Mouse (Mus musculus) embryonic stem cell, embryonic (primary cell): ENCODE data around the gene Ifi214.
"Not testable (repeated sequence)": the region's sequence is repeated elsewhere in the genome, so short reads cannot be mapped to it uniquely, and the experiment has no call there.

Experiments used
- CTCF ChIA-PET, 4 experiments: fragments of 300-600 bp in 2 of 4; fragments of 350-600 bp in 2 of 4; sonication (Branson Sonifier 250); formaldehyde crosslinking; loops; one replicate each; lab custom pipeline; 2022; ENCODE audit warnings: inconsistent platforms in 2 of 4; lab: Charles Lee
- POLR2A ChIA-PET, 4 experiments: fragments of 300-600 bp in 2 of 4; fragments of 350-600 bp in 2 of 4; sonication (Branson Sonifier 250); formaldehyde crosslinking; loops; one replicate each; lab custom pipeline; 2022; ENCODE audit warnings: antibody characterized with exemption in 4 of 4, inconsistent platforms in 1 of 4; lab: Charles Lee

Gene Ifi214

DNA sequence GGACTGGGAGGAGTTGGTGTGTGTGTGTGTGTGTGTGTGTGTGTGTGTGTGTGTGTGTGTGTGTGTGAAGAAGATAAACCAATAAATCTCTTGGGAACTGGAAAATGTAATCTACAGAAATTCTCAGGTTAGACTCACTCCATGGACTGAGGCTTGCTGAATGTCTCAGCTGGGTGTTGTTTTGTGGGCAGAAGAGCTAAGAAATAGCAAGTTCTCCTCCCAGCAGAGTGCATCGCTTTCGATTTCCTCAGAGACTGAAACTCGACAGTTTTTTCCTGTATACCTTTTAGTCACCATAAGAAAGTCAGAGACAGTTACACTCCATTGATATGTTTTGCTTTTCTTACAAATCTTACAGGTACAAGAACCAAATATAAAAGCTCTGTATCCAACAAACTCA is at the start of gene Ifi214:
TSS of gene Ifi214 (minus strand) at position 167 of the 400 bp plus-strand sequence.
- POLR2A ChIA-PET = interaction anchor here in 1 of 4 experiments (0.7 kb wide), 1 partner anchor 42 kb away, joined by 3 read pairs; no protein-coding TSS in a partner anchor
- CTCF ChIA-PET = not testable (repeated sequence)

DNA sequence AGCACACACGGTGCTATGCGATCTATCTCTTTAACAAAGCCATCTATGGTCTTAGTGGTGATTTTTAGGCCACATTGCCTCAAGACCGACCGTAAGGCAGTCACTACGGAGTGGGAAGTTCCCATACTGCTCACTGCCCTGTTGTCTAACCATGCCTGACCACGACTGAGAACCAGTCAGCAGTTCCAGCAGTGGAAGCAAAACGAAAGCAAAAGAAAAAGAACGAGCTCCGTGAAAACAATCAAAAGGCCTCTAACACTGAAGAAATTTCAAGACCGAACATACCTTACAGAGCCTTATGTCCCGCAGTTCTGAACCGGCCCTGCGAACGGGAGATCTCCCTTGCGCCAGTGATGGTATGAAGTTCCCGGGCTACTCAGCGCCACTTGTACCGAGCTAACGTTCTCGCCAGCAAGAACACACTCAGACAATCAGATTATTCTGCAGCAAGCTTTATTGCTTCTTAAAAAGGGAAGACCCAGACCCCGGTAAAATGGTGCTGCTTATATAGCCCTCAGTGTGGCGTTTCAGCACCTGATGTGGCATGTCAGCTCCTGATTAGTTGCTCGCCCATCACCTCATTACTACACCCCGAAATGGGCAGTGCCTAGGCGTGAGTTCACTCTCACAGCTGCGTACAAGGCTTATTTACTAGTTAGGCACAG is 44.3 kb upstream of the Ifi214 start:
- ChIA-PET POLR2A (no interaction called here), CTCF (no interaction called here)

DNA sequence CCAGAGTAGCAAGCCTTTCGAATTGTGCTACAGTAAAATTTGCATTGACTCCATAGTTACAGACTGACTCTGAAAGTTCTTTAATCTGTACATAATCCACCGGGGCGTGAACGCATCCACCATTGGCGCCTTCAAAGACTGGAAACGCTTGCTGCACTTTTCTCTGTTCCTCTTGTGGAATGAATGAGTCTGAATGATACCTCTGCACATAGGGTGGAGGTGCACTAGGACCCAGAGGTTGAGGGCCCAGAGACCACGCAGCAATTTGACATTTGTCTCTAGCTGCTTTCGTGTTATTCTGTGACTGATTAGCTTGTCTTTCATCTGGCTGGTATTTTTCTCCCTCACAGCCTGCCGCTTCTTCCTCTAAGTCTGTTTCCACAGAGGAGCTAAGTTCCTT is 43.3 kb upstream of the Ifi214 start:
- ChIA-PET CTCF (no interaction called here), POLR2A (no interaction called here)

DNA sequence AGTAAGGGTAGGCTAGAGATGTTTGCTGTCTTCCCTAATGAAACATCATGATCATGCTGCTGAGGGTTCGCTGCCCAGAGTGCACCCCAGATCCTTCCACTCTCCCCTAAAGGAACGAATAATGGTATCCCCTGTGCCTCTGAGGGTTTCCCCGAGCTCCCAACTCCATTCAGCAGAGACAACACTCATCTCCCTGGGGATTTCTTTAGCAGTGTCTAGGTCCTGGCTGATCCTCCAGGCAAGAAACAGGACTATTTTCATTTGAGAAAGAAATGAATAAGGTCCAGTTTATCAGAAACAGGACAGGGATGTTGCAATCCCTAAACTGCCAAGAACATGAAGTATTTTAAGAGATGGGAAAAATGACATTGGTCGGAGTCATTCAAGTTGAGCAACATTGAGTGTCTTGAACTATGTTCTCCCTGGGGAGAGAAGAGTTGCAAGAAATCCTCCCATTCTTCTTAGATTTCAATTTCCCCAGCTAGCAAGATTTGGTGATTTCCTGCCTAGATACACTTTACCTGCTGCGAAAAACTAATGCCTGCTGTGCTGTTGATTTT is 14.8 kb upstream of the Ifi214 start:
- CTCF ChIA-PET, POLR2A ChIA-PET: not testable (repeated sequence)

DNA sequence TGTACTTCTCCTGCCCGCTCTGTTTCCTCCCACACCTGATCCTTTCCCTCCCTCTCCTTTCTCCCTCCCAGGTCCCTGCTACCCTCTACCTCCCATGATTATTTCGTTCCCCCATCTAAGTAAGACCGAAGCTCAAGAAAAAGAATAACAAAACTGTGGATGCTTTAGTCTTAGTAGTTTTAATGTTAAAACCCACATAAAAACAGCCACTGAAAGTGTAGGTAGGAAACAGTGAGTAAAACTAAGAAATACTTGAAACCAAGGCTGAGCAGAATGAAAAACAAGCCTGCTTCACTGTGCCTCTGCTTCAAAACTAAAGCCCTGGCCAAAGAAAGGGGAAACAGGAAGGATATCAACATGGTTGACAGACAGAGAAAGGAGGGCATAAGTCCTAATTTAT is 13.0 kb upstream of the Ifi214 start:
- CTCF ChIA-PET, POLR2A ChIA-PET: not testable (repeated sequence)

DNA sequence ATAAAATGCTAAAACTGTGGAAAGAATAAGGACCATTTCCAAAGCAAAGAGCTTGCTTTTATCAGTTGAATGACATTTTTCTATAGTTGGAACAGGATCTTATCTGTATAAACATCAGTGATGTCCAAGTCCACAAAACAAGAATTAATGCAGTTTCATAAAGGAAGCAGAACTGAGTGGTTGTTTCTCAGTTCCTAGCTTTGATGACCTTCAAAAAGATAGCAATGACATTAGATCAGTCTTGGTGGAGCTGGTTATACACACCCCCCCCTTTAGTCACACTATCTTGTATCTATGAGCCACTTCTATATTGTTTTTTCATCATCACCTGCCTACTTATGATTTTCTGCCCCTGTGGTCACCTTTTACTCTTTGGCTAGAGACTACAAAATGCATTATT is 14.3 kb downstream of the Ifi214 start:
- POLR2A ChIA-PET = interaction anchor here in 1 of 4 experiments (0.5 kb wide), 1 partner anchor 102 kb away, joined by 3 read pairs; no protein-coding TSS in a partner anchor
- CTCF ChIA-PET = no interaction called here

DNA sequence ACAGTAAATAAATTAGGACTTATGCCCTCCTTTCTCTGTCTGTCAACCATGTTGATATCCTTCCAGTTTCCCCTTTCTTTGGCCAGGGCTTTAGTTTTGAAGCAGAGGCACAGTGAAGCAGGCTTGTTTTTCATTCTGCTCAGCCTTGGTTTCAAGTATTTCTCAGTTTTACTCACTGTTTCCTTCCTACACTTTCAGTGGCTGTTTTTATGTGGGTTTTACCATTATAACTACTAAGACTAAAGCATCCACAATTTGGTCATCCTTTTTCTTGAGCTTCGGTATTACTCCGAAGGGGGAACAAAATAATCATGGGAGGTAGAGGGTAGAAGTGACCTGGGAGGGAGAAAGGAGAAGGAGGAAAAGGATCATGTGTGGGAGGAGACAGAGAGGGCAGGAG is 25.2 kb downstream of the Ifi214 start:
- POLR2A ChIA-PET, CTCF ChIA-PET: not testable (repeated sequence)

DNA sequence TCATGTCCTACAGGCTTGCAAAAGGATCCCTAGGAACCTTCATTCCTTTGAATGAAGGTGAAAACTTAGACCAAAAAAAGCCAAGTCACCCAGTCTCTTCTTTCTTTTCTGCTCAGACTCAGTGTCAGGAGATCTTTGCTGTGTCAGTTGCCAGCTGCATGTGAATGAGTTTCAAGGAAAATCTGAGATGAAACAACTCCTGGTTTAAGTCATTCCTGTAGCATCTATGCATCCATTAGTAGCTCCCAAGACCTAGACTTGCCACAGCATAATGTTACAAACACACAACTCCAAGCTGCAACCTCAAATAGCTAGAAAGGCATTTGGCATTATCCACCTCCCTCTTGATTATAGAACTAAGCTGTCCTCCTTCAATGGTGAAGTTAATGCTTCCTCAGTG is 44.3 kb downstream of the Ifi214 start:
- POLR2A ChIA-PET, CTCF ChIA-PET: not testable (repeated sequence)

DNA sequence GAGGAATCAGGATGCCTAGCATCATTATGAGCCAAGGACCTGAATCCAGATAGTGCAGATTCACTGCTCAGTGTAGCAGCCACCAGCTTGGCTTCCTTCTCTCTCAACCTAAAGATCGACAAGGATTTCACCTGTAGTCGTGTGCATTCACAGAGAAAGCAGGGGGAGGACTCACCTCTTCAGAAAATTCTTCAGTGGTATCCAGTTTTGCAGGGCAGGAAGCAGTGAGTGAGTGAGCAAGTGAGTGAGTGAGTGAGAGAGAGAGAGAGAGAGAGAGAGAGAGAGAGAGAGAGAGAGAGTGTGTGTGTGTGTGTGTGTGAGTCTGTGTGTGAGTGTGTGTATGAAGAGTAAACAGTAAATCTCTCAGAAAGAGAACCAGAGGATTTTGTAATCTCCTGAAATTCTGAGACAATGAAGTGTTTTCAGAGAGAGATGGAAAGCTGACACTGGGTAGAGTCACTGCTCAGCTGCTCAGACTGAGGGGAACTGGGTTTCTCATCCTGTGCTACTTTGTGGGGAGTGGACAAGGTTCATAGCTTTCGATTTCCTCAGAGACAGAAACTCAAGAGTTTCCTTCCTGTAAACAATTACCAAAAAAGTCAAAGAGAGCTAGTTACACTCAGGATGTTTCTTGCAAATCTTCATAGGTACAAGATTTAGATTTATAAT is 44.8 kb downstream of the Ifi214 start, which contains the start of gene Ifi206:
TSS of gene Ifi206 (minus strand) at position 230 of the 669 bp plus-strand sequence.
- CTCF ChIA-PET = not testable (repeated sequence)
- POLR2A ChIA-PET = interaction anchor here in 1 of 4 experiments (0.6 kb wide), 1 partner anchor 182 kb away, joined by 4 read pairs; the partner anchor contains the start of gene Ifi208

DNA sequence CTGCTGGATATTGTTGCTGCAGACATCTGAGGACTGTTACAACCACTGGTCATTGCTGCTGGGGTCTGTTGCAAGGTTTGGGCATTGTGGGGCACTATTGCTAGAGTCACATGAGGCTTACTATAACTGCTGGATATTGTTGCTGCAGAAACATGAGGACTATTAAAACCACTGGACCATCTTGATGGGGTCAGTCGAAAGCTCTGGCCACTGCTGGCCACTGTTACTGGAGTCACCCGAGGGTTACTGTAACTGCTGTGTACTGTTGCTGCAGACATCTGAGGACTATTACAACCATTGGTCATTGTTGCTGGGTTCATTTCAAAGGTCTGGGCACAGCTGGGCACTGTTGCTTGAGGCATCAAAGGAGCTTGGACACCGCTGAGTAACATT is 54.6 kb downstream of the Ifi214 start:
- CTCF ChIA-PET, POLR2A ChIA-PET: not testable (repeated sequence)

DNA sequence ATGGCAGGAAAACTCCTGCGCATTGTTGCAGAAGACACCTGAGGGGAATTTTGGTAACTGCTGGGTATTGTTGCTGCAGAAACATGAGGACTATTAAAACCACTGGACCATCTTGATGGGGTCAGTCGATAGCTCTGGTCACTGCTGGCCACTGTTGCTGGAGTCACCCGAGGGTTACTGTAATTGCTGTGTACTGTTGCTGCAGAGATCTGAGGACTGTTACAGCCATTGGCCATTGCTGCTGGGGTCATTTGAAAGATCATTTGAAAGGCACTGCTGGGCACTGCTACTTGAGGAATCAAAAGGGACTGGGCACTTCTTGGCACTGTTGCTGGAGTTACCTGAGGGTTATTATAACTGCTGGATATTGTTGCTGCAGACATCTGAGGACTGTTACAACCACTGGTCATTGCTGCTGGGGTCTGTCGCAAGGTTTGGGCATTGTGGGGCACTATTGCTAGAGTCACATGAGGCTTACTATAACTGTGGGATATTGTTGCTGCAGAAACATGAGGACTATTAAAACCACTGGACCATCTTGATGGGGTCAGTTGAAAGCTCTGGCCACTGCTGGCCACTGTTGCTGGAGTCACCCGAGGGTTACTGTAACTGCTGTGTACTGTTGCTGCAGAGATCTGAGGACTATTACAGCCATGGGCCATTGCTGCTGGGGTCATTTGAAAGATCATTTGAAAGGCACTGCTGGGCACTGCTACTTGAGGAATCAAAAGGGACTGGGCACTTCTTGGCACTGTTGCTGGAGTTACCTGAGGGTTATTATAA is 55.2 kb downstream of the Ifi214 start:
- POLR2A ChIA-PET, CTCF ChIA-PET: not testable (repeated sequence)
